Mouse (Mus musculus) colon, adult 2 months (tissue): ENCODE results near the gene Cxcl13. TPM values are rescaled to one million over a fixed set of nuclear protein-coding genes. Genes with fewer than 3 reads are reported as not detected.

Experiments used
- polyA plus RNA-seq: library from polyadenylated mRNA; depleted of rRNA; stranded (reverse); fragments of >200 nt; gene quantifications from 2 replicates; pipeline ENCODE4 v1.2.3, GENCODE M21; 2012; rRNA removed

Cxcl13 gene
- 0.61 and 0.93 TPM in 2 replicates for polyA plus RNA-seq

DNA sequence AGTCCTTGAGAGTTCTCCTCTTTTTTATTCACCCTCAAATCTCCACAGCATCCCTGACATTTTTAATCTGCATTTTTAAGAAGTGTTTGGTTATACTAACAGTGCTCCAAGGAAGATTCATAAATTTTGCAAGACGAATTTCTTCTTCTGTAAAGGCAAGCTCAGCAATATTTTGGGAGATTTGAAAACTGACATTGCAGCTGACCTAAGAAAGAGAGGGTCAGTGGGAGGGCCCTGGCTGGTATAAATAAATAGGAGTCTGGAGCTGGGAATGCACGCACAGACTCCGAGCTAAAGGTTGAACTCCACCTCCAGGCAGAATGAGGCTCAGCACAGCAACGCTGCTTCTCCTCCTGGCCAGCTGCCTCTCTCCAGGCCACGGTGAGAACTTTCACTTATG, at the start of gene Cxcl13:
Cxcl13 (plus strand) TSS at position 301 of the 400 bp plus-strand sequence.

Other genes with a start within 250 kb of the Cxcl13 start
- not detected in 2 replicates for gene Gm7978, start 220.8 kb upstream of the Cxcl13 start, polyA plus RNA-seq
- not detected in 2 replicates for gene Gm7982, start 214.9 kb upstream of the Cxcl13 start, polyA plus RNA-seq
- gene E330014E10Rik, start 181.0 kb upstream of the Cxcl13 start, polyA plus RNA-seq = not detected in 2 replicates
- 2.8 and 3.0 TPM in 2 replicates for gene Cnot6l, start 207.2 kb downstream of the Cxcl13 start, polyA plus RNA-seq